Mouse (Mus musculus): ENCODE results near the gene Ins2.

GRCm38 (mm10) chr7:142669751-142670625 lies 73.2 kb downstream of the Ins2 start, which contains the start of gene Gm49394:
- TF ChIP-seq EP300 (IDR thresholded peaks at IDR 0.05; ENCODE audit: low read depth) (no peak), CTCF (IDR thresholded peaks at IDR 0.05; ENCODE audit: low read depth) (no peak)
